Mouse (Mus musculus) spleen, postnatal 14 days (tissue): ENCODE measurements around the gene Emilin1.

Source experiments
- DNase-seq, 2 experiments: peaks; one replicate each; pipeline ENCODE4 v3.0.0; 2021 to 2022; ENCODE audit warnings: low spot score in 2 of 2

Emilin1 gene

DNA sequence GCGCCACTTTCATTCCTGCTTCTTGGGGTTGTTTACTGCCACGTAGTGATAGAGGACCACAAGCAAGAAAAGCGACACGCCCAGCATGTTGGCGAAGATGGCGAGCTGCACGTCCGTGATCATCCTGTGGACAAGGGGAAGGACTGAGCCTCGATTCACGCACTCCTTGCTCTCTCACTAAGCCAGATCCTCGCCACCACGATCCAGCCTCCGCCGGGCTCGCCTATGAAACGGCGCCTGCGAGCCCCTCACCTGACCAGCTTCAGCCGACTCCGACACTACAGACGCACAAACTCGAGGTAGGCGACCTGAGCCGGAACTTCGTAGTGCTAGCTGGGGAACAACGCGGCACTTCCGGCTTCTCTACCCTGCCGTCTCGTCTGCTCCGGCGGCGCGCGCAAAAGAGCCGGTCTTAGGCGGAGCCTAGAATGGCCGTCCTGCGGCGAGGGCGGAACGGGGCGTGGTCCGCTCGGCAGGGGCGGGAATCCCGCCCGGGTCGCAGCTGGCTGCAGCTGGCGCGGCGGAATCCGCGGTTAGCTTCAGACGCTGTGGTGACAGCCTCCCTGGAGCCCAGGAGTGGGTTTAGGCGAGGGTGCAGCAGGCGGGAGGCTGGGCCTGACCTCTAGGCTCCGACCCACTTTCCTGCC is 5.7 kb upstream of the Emilin1 start, which contains the start of gene Ost4:
Gene Ost4, minus strand, starts transcription at position 376 of the 647 bp plus-strand sequence.
- DNase-seq, result peak; percentile 98

DNA sequence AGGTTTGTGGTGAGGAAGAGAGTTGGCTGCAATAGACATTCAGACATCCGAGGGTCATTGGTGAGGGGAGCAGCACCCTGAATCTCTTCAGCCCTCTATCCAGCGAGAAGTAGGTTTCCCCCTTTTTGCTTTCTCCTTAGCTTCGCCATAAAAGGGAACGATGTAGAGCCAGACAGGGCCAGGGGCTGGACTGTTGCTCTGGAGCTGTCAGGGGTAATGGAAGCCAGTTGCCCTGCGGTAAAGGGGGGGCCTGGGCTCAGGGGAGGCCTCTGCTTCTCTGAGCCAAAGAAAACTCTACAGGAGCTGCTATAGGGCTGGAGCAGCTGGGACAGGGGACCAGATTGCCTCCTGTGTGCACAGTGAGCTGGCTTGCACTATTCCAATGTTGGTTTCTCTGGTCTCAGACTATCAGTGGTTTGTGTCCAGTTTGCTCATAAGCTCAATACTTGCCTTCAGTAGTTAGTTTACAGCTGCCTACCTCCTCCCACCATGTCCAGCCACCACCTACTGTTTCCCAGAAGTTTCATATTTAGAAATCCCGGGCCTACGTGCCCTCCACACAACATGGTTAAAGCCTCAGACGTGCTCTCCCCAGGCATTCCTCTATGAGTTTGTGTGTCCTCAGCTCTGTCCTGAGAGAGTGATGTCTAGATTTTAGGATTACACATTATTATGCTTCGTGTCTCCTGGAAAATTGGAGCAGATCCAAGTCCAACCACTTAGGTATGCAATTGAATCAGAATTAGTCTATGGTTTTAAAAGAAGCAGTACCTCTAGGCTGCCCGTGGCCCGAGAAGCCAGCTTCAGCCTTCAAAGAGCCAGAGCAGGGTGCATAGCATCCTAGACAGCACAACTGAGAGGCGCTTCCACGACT is 4.5 kb upstream of the Emilin1 start:
- DNase-seq, result no peak

DNA sequence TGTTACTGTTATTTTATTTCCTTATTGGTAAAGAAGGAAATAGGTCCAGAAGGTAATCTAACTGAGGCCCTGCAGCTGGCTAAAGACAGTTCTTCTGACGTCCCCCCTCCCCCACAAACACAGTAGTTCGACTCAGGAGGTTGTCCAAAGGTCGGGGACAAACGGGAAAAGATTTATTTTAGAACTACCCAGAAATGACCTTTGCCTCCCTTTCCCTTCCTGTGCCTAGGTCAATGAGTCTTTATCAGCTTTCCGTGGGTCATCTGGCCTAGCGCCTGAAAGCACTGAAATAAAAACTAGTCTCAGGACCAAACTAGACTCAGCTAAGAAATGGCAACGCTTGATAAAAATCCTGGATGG is 3.9 kb upstream of the Emilin1 start:
- DNase-seq, result no peak

DNA sequence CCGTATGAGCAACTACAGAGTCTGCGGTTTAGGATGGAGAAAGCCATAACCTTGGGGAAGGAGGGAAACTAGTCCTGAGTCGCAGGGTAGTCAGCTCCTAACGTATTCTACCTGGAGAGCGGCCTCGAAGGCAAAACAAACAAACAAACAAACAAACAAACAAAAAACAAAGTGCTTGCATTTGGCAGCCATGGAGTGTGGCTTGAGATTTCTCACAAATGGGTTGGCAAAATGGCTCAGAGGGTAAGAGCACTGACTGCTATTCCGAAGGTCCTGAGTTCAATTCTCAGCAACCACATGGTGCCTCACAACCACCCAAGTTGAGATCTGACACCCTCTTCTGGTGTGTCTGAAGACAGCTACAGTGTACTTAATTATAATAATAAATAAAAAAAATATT is 3.3 kb upstream of the Emilin1 start:
- no peak for DNase-seq

DNA sequence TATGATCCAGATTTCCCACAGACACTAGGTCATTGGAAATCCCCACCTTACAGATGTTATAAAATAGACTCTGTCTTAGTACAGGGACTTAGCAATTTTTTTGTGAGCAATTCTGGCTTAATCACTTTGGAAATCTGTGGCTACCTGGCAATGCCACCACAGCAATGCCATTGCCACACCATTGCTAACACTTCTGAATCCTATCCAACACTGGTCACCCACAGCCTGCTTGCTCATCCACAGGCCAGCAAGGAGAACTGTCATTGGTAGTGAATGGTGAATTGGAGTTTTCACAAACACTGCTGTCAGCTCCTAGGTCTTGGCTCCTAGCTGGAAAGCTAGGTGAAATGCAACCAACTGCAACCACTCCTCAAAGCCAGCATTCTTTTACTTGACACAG is 2.7 kb upstream of the Emilin1 start:
- DNase-seq, result no peak

DNA sequence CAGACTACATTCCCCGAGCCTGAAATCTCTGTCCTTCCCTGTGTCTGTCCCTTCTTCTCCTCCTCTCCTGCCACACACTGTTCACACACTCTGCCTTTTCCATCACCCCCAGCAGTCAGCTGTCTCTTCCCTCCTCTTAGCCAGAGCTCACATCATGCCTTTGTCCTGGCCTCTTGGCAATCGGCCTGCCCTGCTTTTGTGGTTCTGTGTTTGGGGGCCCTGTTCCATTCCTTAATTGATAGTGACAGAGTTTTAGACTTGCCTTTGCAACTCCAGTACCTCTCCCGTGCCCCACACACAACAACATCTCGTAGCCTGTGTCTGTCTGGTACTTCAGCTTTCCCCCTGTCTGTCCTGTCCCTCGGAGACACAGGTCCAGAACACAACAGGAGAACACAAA is 1.0 kb upstream of the Emilin1 start:
- DNase-seq, result no peak

DNA sequence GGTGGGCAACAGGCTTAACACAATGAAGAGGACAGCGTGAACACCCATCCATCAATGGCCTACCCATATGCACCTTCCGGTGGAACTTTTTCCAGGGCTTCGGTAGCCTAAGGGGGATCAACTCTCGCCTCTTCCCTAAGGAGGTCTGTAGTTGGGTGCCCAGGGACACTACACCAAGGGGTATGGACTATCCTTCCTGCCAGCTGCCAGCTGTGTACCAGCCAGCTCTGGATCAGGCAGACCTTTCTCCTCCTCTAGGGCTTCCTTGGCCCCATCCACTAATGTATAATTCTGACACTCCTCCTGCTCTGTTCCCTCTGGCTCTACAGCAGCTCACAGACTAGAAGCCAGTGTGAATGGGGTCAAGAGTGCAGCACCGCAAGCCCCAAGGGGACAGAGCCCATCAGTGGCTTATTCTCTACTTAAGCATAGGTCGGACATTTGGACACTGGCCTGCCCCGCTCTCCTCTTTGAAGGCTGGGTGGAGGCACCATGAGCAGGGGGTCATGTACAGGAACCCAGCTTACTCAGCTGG is 966 bp downstream of the Emilin1 start:
- no peak for DNase-seq

DNA sequence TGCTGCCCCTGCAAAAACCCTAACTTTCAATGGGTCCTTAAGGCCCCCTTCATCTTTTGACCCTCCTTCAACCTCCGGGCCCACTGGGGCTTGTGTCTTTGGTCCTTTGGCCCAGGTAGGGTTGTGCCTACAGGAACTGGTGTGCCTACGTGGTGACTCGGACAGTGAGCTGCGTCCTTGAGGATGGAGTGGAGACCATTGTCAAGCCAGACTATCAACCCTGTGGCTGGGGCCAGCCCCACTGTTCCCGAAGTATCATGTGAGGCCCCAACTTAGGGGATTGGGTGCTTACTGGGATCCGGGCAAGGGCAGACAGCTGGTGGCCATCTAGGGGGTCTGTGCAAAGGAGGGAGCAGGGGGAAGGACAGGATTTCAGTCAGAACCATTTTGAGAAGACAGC is 1.6 kb downstream of the Emilin1 start:
- DNase-seq, result no peak

DNA sequence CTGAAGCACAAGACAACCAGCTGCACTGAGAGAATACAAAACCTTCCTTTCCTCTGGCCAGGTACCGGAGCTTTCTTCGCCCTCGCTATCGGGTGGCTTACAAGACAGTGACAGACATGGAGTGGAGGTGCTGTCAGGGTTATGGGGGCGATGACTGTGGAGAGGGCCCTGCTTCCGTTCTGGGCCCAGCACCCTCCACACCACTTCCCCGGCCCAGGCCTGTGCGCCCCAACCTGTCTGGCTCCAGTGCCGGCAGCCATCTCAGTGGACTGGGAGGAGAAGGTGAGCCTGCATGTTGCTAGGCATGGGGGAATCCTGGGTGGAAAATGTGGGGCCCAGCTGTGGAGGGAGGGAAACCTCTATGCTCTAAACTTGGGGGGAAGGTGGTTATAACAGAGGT is 2.3 kb downstream of the Emilin1 start:
- DNase-seq, result no peak

DNA sequence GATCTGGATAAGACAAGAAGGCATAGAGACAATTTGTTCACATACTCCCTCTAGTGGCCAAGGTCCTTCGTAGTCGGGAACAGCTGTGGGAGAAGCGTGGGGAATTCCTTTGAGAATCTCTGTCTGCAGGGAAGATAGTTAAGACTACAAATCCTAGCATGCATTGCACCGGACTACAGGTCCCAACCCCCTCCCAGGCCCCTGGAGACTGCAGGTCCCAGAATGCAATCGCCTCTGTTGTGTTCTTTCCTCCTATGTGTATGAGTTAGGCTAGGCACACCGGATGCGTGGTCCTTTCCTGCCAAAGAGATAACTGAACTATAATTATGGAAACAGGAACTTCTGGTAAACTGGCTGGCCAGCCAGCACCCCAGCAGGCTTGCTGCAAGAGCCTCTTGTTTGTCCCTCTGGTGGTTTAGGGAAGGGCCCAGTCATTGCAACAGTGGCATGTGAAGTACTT is 2.8 kb downstream of the Emilin1 start:
- DNase-seq, result peak in 1 of 2 experiments; percentile 36

DNA sequence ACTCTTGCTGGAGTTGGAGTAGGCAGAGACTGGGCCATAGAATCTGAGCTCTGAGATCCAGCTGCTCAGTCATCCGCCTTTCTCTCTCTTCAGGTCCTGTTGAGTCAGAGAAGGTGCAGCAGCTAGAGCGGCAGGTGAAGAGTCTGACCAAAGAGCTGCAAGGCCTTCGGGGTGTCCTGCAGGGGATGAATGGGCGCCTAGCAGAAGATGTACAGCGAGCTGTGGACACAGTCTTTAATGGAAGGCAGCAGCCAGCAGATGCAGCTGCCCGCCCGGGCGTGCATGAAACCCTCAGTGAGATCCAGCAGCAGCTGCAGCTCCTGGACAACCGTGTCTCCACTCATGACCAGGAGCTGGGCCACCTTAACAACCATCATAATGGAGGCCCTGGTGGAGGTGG is 3.6 kb downstream of the Emilin1 start:
- no peak for DNase-seq

DNA sequence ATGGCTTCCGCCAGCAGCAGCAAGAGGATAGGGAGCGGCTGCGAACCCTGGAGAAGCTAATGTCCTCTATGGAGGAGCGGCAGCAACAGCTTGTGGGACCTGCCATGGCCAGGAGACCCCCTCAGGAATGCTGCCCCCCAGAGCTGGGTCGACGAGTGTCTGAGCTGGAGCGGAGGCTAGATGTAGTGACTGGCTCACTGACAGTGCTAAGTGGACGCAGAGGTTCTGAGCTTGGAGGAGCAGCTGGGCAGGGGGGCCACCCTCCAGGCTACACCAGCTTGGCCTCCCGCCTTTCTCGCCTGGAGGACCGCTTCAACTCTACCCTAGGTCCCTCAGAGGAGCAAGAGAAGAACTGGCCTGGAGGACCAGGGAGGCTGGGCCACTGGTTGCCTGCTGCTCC is 4.1 kb downstream of the Emilin1 start:
- no peak for DNase-seq

DNA sequence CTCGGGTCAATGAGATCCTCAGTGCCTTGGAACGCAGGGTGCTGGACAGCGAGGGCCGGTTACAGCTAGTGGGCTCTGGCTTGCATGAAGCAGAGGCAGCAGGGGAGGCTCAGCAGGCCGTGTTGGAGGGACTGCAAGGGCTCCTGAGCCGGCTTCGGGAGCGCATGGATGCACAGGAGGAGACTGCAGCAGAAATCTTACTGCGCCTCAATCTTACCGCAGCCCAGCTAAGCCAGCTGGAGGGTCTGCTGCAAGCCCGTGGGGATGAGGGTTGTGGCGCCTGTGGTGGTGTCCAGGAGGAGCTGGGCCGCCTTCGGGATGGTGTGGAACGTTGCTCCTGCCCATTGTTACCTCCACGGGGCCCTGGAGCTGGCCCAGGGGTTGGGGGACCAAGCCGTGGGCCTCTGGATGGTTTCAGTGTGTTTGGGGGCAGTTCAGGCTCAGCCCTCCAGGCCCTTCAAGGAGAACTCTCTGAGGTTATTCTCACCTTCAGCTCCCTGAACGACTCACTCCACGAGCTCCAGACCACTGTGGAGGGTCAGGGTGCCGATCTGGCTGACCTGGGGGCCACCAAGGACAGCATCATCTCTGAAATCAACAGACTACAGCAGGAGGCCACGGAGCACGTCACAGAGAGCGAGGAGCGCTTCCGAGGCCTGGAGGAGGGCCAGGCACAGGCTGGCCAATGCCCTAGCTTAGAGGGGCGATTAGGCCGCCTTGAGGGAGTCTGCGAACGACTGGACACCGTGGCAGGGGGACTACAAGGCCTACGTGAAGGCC is 4.9 kb downstream of the Emilin1 start:
- no peak for DNase-seq

DNA sequence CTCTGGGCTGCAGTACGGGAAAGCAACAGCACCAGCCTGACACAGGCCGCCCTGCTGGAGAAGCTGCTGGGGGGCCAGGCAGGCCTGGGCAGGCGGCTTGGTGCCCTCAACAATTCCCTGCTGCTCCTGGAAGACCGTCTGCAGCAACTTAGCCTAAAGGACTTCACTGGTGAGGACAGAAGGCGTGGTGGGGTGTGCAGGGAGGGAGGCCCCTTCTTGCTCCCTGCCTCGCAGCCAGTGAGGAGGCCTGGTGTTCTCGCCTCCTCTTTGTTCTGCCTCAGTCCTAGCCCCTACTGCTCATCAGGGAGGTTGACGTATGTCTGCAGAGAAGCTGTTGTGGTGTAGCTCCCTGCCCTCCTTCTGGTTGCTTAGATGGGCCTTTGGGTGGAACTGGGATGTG is 5.5 kb downstream of the Emilin1 start:
- DNase-seq, result no peak

DNA sequence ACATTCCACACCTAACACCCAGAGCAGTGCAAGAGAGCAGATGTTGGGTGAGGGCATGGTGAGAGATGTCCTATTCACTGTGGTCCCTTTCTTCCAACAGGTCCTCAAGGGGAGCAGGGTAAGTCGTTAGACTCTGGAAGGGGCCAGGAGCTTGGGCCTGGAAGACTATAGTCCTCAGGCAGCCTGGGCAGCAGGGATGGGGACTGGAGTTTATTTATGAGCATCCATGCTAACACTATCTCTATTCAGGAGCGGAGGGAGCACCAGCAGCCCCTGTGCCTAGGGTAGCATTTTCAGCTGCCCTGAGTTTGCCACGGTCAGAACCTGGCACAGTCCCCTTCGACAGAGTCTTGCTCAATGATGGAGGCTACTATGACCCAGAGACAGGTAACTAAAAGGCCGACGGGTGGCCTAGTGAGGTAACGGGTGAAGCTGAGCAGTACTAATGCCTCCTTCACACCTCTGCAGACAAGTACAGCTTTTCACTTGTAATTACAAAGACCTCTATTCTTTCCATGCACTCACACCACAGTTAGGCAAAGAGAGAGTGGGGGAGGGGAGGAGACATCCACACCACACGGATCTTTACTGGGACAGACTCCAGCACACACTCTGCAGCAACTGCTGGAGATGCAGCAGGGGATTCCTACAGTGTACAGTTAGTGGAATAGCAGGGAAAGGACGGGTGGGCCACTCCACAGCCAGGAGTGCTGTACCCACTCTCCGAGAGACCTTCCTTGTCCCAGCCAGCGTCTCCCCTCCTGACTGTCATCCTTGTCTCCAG is 6.8 kb downstream of the Emilin1 start:
- no peak for DNase-seq

DNA sequence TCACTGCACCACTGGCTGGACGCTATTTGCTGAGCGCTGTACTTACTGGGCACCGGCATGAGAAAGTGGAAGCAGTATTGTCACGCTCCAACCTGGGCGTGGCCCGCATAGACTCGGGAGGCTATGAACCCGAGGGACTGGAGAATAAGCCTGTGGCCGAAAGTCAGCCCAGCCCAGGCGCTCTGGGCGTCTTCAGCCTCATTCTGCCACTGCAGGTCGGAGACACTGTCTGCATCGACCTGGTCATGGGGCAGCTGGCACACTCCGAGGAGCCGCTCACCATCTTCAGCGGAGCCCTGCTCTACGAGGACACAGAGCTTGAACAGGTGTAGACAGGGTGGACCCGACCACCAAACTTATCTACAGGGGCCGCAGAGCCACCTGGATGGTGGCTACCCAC is 7.4 kb downstream of the Emilin1 start:
- DNase-seq, result no peak

DNA sequence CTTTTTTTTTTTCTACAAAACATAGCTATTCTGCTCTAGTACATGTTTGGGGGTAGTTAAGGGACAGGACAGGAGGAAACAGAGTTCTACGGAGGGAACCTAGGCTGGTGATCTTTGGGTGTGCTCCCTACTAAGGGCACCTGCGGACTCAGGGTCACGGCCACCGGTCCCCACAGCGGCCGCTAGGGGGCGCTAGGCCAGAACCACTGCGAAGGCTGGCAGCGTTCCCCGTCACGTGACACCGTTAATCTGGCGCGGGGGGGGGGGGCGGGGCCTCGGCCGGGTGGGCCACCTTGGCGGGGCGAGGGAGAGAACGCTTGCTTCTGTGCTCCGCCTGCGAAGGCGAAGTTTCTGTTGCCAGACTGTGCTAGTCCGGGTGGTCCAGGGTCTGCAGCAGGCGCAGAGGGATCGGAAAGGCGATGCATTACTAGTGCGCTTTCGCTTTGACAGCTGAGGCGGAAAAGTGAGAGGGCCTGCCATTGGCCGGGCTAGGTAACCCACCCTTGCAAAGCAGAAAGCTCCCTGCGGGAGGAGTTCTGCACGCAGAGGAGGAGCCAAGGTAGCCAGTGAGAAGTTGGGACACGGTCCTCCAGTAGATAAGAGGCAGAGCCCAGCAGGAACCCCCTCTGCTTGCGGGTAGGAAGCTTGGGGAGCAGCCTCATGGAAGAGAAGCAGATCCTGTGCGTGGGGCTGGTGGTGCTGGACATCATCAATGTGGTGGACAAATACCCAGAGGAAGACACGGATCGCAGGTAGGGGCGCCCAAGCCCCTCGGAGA is 8.2 kb downstream of the Emilin1 start, which contains the start of gene Khk:
Gene Khk, plus strand, starts transcription at position 176 of the 778 bp plus-strand sequence.
- peak; percentile 89 to 95 for DNase-seq

DNA sequence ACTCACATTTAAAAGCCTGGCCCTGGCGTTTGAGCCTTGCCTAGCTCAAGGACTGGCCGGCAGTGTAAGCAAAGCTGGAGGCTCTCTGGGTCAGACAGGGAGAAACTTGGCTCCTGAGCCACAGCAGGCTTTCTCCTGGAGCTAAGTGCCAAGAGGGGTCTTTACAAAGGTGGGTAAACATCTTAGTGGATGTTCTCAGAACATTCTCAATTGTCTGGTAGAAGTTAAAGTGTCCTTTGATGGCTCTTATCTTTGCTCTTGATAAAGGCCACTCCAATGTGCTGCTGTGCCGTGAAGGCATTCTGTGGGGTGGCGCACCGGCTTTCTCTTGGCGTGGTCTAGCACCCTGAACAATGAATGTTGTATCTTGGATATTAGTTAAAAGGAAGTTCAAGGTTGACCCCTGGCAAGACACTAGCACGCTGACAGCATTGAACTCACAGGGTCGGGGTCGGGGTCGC is 9.4 kb downstream of the Emilin1 start:
- no peak for DNase-seq

DNA sequence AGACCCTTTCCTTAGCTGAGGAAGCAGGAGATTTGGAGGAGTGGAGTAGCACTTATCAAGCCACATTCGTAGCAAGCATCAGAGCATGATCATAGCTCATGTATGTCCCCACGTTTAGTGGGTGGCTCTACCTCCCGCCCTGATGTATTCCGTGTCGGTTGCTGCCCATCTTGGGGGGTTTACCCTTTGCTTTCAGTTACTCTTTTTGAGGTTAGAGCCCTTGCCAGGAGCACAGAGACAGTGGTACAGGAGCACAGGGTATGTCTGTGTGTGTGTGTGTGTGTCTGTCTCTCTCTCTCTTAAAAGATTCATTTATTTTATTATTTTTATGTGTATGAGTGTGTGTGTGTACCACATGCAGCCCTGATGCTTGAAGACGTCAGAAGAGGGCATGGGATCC is 9.9 kb downstream of the Emilin1 start:
- no peak for DNase-seq

DNA sequence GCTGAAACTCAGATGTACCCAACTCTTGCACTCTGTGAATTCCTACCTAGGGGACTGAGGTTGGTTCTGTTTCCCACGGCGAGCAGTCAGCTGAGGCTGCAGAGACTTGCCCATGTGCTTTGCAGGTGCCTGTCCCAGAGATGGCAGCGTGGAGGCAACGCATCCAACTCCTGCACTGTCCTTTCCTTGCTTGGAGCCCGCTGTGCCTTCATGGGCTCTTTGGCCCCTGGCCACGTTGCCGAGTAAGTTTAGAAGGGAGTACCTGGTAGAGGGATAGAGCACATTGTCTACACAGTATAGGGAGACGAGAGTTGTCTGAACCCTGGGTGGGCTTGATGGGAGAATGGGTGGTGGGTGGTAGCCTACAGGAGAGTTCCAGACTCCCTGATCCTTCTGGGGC is 11.4 kb downstream of the Emilin1 start:
- DNase-seq, result no peak
